Comparison of ENCODE assay signal across 21 mouse cellular contexts in the genomic region with DNA sequence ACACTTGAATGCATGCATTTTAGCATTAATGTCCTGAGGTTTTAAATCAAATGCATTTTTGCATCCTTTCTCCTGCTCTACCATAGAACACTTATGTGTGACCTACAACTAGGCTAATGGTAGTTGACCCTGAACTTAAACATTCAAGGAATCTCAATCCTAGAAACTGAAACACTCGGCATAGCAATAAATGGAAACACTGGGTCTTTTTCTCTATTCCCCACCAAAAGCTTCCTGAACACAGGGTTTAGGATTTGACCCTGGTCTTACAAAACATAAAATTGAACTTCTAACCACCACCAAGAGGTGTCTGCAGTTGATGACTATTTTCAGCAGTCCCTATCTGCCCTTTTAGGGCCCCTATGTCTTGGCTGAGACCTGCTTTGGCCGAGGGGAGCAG. TPM values are rescaled to one million over a fixed set of nuclear protein-coding genes. Genes with fewer than 3 reads are reported as not detected.
DNase-seq lines count a peak whose midpoint lies in the region; ATAC-seq lines count a peak whose summit lies in the region.
"Had no signal": no experiment of that assay in that cellular context is flagged by ENCODE, and none has a peak within 500 bp of the region (broad histone marks: within the 10 kb centered on the region; RNA-seq: fewer than 3 reads in every experiment).

No protein-coding gene starts in this region.

- ATAC-seq in hindbrain, embryonic 11.5 days (ENCODE audit: low FRiP score): no peak
- ATAC-seq: activated CD4-positive, CD25-positive, alpha-beta regulatory T cell, adult 4 months; CD4-positive, CD25-positive, alpha-beta regulatory T cell, adult 4 months; Patski had no signal

- H3K36me3 ChIP-seq in hindbrain, embryonic 11.5 days (ENCODE audit: control insufficient read depth, insufficient read depth, low read length): no peaks in the 10 kb centered on the region

- H3K4me2 ChIP-seq in hindbrain, embryonic 11.5 days (replicated peaks; ENCODE audit: low read depth, low read length): no peak overlapping the region

- no peaks in the 10 kb centered on the region for H3K9me3 ChIP-seq in hindbrain, embryonic 11.5 days (ENCODE audit: control insufficient read depth, low read length)
- H3K9me3 ChIP-seq: G1E had no signal

- H3K4me1 ChIP-seq in hindbrain, embryonic 11.5 days (replicated peaks; ENCODE audit: control insufficient read depth, insufficient read depth, low read length): no peaks in the 10 kb centered on the region

- no peak overlapping the region for H3K4me3 ChIP-seq in hindbrain, embryonic 11.5 days (ENCODE audit: low read depth, low read length)

- H3K27ac ChIP-seq in hindbrain, embryonic 11.5 days (ENCODE audit: low read depth, low read length): no peak overlapping the region

- no peaks in the 10 kb centered on the region for H3K27me3 ChIP-seq in hindbrain, embryonic 11.5 days (ENCODE audit: control insufficient read depth, insufficient read depth, low read length)
- H3K27me3 ChIP-seq: CH12.LX, Patski had no signal

- 83% methylated on average over 2 of the region's 2 CpGs for WGBS in hindbrain, embryonic 11.5 days

- no peak overlapping the region for H3K9ac ChIP-seq in hindbrain, embryonic 11.5 days (ENCODE audit: low read depth, low read length)

- peak; percentile 70 for DNase-seq in 3T3-L1 (ENCODE audit: low read depth, low spot score)
- DNase-seq in adipocyte (ENCODE audit: low spot score): peak; percentile 70
- no peak for DNase-seq in cerebellum, adult 18-20 months
- DNase-seq in hindbrain, embryonic 11.5 days (ENCODE audit: low spot score): no peak
- DNase-seq: adrenal gland, adult 2 months; adrenal gland, adult 8-10 months; adrenal gland, postnatal 10 days; adrenal gland, postnatal 14 days; adrenal gland, postnatal 25 days; adrenal gland, postnatal 36 days; B cell, adult 2 months; cerebellum, adult 11 months; cerebellum, adult 11-12 months; cerebellum, adult 2 months; cerebellum, adult 8-10 months; cerebellum, adult 9-10 months had no signal

RNA-seq across cellular contexts. Expression of a gene that starts 57.3 kb away (rescaled TPM):
- 34.8 and 35.4 TPM in 2 replicates for polyA plus RNA-seq in hindbrain, embryonic 11.5 days (2014; fragmentation: Nextera tagmentation; extraction: Ambion mirVana)

Comparison
In these comparisons a context has a peak if more than half of its experiments do, and no peak if none do; other contexts are left out.
1. DNase-seq: peak in 3T3-L1 (single experiment) and adipocyte (single experiment); none in cerebellum, adult 18-20 months (0 of 2) and hindbrain, embryonic 11.5 days (single experiment).